Mouse (Mus musculus): ENCODE measurements around the gene Dock9. TPM values are rescaled to one million over a fixed set of nuclear protein-coding genes. Genes with fewer than 3 reads are reported as not detected.

Gene Dock9
- polyA plus RNA-seq, 1 experiment from 2014 or later: 8.5 TPM

GRCm38 (mm10) chr14:121597073-121597472 is 200.6 kb downstream of the Dock9 start:
- no peak overlapping the region for H3K9ac ChIP-seq (ENCODE audit: low read length)
- 88% methylated on average over 6 of the region's 6 CpGs for WGBS
- no peaks in the 10 kb centered on the region for H3K4me1 ChIP-seq (ENCODE audit: control insufficient read depth, insufficient read depth, low read length)
- ATAC-seq (no peak), DNase-seq (ENCODE audit: low spot score) (no peak)
- H3K27me3 ChIP-seq (replicated peaks; ENCODE audit: control insufficient read depth, insufficient read depth, low read length): no peaks in the 10 kb centered on the region
- no peaks in the 10 kb centered on the region; the same call in 1 of the 2 replicates for H3K36me3 ChIP-seq (ENCODE audit: control insufficient read depth, insufficient read depth, low read length)
- no peak overlapping the region for H3K27ac ChIP-seq (ENCODE audit: low read depth, low read length)
- H3K9me3 ChIP-seq (replicated peaks; ENCODE audit: control insufficient read depth, low read length): no peaks in the 10 kb centered on the region
- no peak overlapping the region for H3K4me3 ChIP-seq (ENCODE audit: low read depth, low read length)
- H3K4me2 ChIP-seq (ENCODE audit: low read length): no peak overlapping the region

DNA sequence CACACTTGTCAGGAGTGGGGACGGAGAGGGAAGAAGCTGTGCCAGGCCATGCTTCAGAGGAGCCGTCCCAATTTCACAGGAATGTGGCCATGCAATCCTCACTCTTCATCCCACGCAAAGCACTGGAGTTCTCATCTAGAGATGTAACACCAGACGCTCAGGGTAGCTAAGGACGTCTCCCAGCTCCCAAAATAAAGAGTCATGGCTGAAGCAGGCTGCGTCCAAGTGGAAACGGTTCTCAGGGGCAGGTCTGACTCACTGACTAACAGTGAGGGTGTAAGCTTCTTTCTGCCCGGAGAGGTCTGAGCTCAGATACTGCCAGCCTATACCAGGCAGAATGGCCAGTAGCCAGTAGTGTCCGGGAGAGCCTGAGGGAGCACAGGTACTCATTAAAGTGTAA is 201.0 kb downstream of the Dock9 start:
- no peak overlapping the region for H3K4me3 ChIP-seq (ENCODE audit: low read depth, low read length)
- no peak overlapping the region for H3K4me2 ChIP-seq (ENCODE audit: low read length)
- no peaks in the 10 kb centered on the region for H3K9me3 ChIP-seq (replicated peaks; ENCODE audit: control insufficient read depth, low read length)
- WGBS: 82% methylated on average over 9 of the region's 9 CpGs
- no peaks in the 10 kb centered on the region; the same call in 1 of the 2 replicates for H3K36me3 ChIP-seq (ENCODE audit: control insufficient read depth, insufficient read depth, low read length)
- H3K4me1 ChIP-seq (ENCODE audit: control insufficient read depth, insufficient read depth, low read length): no peaks in the 10 kb centered on the region
- no peak for DNase-seq (ENCODE audit: low spot score)
- H3K27me3 ChIP-seq (replicated peaks; ENCODE audit: control insufficient read depth, insufficient read depth, low read length): no peaks in the 10 kb centered on the region
- no peak overlapping the region for H3K9ac ChIP-seq (ENCODE audit: low read length)
- H3K27ac ChIP-seq (ENCODE audit: low read depth, low read length): no peak overlapping the region
- no peak for ATAC-seq

DNA sequence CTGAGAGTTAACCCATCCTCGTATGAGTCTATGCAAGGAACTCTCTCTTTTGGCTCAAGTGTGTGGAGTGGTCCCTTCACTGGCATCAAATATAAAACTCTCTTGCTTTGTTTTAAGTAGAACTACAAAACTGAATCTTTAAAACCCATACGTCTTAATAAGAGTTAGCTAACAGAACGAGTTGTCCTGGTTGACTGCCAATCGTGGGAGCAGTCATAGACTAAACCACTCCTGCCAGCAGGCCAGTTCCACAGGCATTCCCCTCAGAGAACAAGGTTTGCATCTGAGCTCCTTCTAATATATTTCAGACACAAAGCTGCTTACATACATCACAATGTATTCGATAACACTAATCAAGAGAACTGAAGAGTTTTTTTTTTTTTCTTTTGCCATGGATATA is 203.0 kb downstream of the Dock9 start:
- Histone ChIP-seq H3K36me3 (ENCODE audit: control insufficient read depth, insufficient read depth, low read length) (no peaks in the 10 kb centered on the region; the same call in 1 of the 2 replicates), H3K4me1 (ENCODE audit: control insufficient read depth, insufficient read depth, low read length) (no peaks in the 10 kb centered on the region)
- no peak for ATAC-seq

DNA sequence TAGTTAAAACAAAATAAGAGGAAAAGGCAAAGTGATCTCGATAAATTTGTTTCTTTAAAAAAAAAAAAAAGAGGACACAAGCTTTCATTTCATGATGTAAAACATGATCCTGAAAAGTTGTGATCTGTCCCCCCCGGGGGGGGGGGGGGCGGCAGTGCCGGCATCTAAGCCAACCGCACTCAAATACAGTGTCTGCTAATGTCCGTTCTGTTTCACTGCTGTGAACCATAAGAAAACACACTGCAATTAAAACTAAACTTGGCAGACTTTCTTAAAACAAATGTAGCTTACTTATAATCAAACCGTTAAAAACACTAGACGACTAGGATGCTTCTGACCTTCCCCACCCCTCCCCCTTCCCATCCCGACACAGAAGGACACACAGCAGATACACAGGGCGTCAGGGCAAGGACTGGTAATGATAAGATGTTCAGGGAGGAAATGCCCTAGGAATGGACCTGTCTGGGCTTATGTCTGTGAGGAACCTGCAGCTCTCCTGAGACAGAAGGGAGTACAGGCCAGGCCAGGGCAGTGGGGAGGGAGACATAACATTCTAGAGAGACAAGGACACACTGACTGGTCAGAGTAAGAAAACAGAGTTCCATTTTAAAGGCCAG is 204.2 kb downstream of the Dock9 start:
- H3K9me3 ChIP-seq (replicated peaks; ENCODE audit: control insufficient read depth, low read length): no peaks in the 10 kb centered on the region
- WGBS: 62% methylated on average over 10 of the region's 10 CpGs
- no peak overlapping the region for H3K4me2 ChIP-seq (ENCODE audit: low read length)
- no peak overlapping the region for H3K4me3 ChIP-seq (ENCODE audit: low read depth, low read length)
- no peak overlapping the region for H3K9ac ChIP-seq (ENCODE audit: low read length)
- no peaks in the 10 kb centered on the region for H3K4me1 ChIP-seq (ENCODE audit: control insufficient read depth, insufficient read depth, low read length)
- DNase-seq (ENCODE audit: low spot score) (no peak), ATAC-seq (no peak)
- H3K36me3 ChIP-seq (ENCODE audit: control insufficient read depth, insufficient read depth, low read length): no peaks in the 10 kb centered on the region; the same call in 1 of the 2 replicates
- no peak overlapping the region for H3K27ac ChIP-seq (ENCODE audit: low read depth, low read length)
- H3K27me3 ChIP-seq (replicated peaks; ENCODE audit: control insufficient read depth, insufficient read depth, low read length): no peaks in the 10 kb centered on the region

More for the DNA sequence above, 203.0 kb downstream of the Dock9 start:
- Histone ChIP-seq H3K9me3 (replicated peaks; ENCODE audit: control insufficient read depth, low read length) (no peaks in the 10 kb centered on the region), H3K27ac (ENCODE audit: low read depth, low read length) (no peak overlapping the region), H3K4me2 (ENCODE audit: low read length) (no peak overlapping the region), H3K27me3 (replicated peaks; ENCODE audit: control insufficient read depth, insufficient read depth, low read length) (no peaks in the 10 kb centered on the region), H3K9ac (ENCODE audit: low read length) (no peak overlapping the region), H3K4me3 (ENCODE audit: low read depth, low read length) (no peak overlapping the region)
- no peak for DNase-seq (ENCODE audit: low spot score)
- 75% methylated on average over 5 of the region's 5 CpGs for WGBS

DNA sequence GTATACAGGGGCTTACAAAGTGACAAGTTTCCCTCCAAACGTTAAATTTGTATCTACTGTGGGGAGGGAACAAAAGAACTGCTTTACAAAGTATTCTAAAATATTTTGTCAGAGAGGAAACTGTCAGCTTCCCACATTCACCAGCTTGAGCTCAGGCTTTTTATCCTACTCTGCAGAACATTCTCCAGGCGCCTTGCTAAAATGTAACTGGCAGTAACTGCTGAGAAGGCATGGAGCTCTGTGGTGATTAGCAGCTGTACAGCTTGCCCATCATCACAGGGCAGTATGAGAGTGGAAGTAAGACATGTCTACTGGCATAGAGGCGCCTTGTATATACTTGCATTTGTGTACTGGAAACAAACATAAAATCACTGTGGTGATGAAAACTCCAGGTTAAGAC is 204.7 kb downstream of the Dock9 start:
- ATAC-seq: no peak
- DNase-seq (ENCODE audit: low spot score): no peak
- H3K4me1 ChIP-seq (ENCODE audit: control insufficient read depth, insufficient read depth, low read length): no peaks in the 10 kb centered on the region
- no peak overlapping the region for H3K4me3 ChIP-seq (ENCODE audit: low read depth, low read length)
- no peak overlapping the region for H3K27ac ChIP-seq (ENCODE audit: low read depth, low read length)
- no peak overlapping the region for H3K9ac ChIP-seq (ENCODE audit: low read length)
- no peaks in the 10 kb centered on the region for H3K27me3 ChIP-seq (replicated peaks; ENCODE audit: control insufficient read depth, insufficient read depth, low read length)
- no peaks in the 10 kb centered on the region for H3K9me3 ChIP-seq (replicated peaks; ENCODE audit: control insufficient read depth, low read length)
- 48% methylated on average over 3 of the region's 3 CpGs for WGBS
- no peaks in the 10 kb centered on the region; the same call in 1 of the 2 replicates for H3K36me3 ChIP-seq (ENCODE audit: control insufficient read depth, insufficient read depth, low read length)
- H3K4me2 ChIP-seq (ENCODE audit: low read length): no peak overlapping the region

DNA sequence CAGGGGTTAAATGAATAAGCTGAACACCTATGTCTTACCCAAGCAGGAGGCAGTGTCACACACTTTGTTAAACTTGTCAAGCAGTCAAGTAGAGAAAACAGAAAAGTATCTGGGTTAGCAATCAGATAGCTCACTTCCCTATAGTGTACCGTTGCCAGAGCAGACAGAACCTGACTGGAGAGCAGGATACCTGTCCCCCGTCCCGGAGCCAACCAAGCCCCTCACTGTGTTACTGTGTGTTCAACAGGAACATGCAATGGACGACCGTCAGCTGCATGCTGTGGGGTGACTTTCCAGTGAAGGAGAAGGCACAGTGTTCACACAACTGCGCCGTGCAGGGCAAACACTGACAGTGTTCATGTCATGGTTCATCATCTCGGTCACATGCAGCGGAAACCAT is 205.3 kb downstream of the Dock9 start:
- Histone ChIP-seq H3K27me3 (replicated peaks; ENCODE audit: control insufficient read depth, insufficient read depth, low read length) (no peaks in the 10 kb centered on the region), H3K36me3 (ENCODE audit: control insufficient read depth, insufficient read depth, low read length) (no peaks in the 10 kb centered on the region; the same call in 1 of the 2 replicates), H3K4me2 (ENCODE audit: low read length) (no peak overlapping the region), H3K4me1 (ENCODE audit: control insufficient read depth, insufficient read depth, low read length) (no peaks in the 10 kb centered on the region), H3K9ac (ENCODE audit: low read length) (no peak overlapping the region), H3K4me3 (ENCODE audit: low read depth, low read length) (no peak overlapping the region), H3K9me3 (replicated peaks; ENCODE audit: control insufficient read depth, low read length) (no peaks in the 10 kb centered on the region), H3K27ac (ENCODE audit: low read depth, low read length) (no peak overlapping the region)
- WGBS: 79% methylated on average over 9 of the region's 9 CpGs
- no peak for ATAC-seq
- no peak for DNase-seq (ENCODE audit: low spot score)

GRCm38 (mm10) chr14:121589097-121589725 is 208.4 kb downstream of the Dock9 start:
- Histone ChIP-seq H3K9me3 (replicated peaks; ENCODE audit: control insufficient read depth, low read length) (no peaks in the 10 kb centered on the region), H3K4me2 (ENCODE audit: low read length) (no peak overlapping the region), H3K9ac (ENCODE audit: low read length) (no peak overlapping the region), H3K4me3 (ENCODE audit: low read depth, low read length) (no peak overlapping the region), H3K27me3 (replicated peaks; ENCODE audit: control insufficient read depth, insufficient read depth, low read length) (no peaks in the 10 kb centered on the region), H3K4me1 (ENCODE audit: control insufficient read depth, insufficient read depth, low read length) (no peaks in the 10 kb centered on the region), H3K27ac (ENCODE audit: low read depth, low read length) (no peak overlapping the region; the same call in 1 of the 2 replicates), H3K36me3 (ENCODE audit: control insufficient read depth, insufficient read depth, low read length) (no peaks in the 10 kb centered on the region)
- 55% methylated on average over 10 of the region's 10 CpGs for WGBS
- DNase-seq (ENCODE audit: low spot score): peak; percentile 82
- ATAC-seq: peak; percentile 71

- WGBS: 71% methylated on average over 4 of the region's 4 CpGs
- Histone ChIP-seq H3K27me3 (replicated peaks; ENCODE audit: control insufficient read depth, insufficient read depth, low read length) (no peaks in the 10 kb centered on the region), H3K9me3 (replicated peaks; ENCODE audit: control insufficient read depth, low read length) (no peaks in the 10 kb centered on the region), H3K4me3 (ENCODE audit: low read depth, low read length) (no peak overlapping the region), H3K4me2 (ENCODE audit: low read length) (no peak overlapping the region), H3K36me3 (ENCODE audit: control insufficient read depth, insufficient read depth, low read length) (no peaks in the 10 kb centered on the region), H3K4me1 (ENCODE audit: control insufficient read depth, insufficient read depth, low read length) (no peaks in the 10 kb centered on the region), H3K27ac (ENCODE audit: low read depth, low read length) (no peak overlapping the region), H3K9ac (ENCODE audit: low read length) (no peak overlapping the region)
- ATAC-seq (peak; percentile 56; the same call in 1 of the 2 replicates), DNase-seq (ENCODE audit: low spot score) (peak; percentile 84)
Observed at GRCm38 (mm10) chr14:121588451-121588850, 209.2 kb downstream of the Dock9 start.

Data from forebrain, embryonic 14.5 days (tissue).